Mouse (Mus musculus) liver, embryonic 14.5 days (tissue): ENCODE measurements around the gene Pex14. TPM values are rescaled to one million over a fixed set of nuclear protein-coding genes. Genes with fewer than 3 reads are reported as not detected.

Experiments used
- ATAC-seq: fragments of 200-750 bp; cut with Nextera tagmentation; 2 replicates; pipeline ENCODE4 v1.8.0; 2017; ENCODE audit warnings: moderate number of reproducible peaks, mild to moderate bottlenecking, moderate library complexity; ENCODE audit not compliant: insufficient read depth
- DNase-seq, 3 experiments: peaks; one replicate each; pipeline ENCODE4 v3.0.0-alpha.2; 2012 to 2013; ENCODE audit warnings: low read depth in 3 of 3, low spot score in 3 of 3
- H3K27ac ChIP-seq: fragments of 300-500 bp; sonication (generic); 2 replicates; pipeline ENCODE4 v1.5.1; 2014; ENCODE audit warnings: moderate library complexity, mild to moderate bottlenecking, control low read depth, inconsistent platforms
- H3K27me3 ChIP-seq: fragments of 300-500 bp; sonication (generic); 2 replicates; pipeline ENCODE4 v1.6.1; 2014; ENCODE audit warnings: mild to moderate bottlenecking, low read length, moderate library complexity; ENCODE audit not compliant: control insufficient read depth, insufficient read depth
- H3K36me3 ChIP-seq: fragments of 300-500 bp; sonication (generic); replicated peaks from 2 replicates; pipeline ENCODE4 v1.6.1; 2014; ENCODE audit warnings: low read depth; ENCODE audit not compliant: control insufficient read depth, insufficient read depth
- H3K4me1 ChIP-seq, 2 experiments: fragments of 200-500 bp in 1 of 2; fragments of 300-500 bp in 1 of 2; sonication (generic) in 1 of 2; replicated peaks; 2 replicates each; pipeline ENCODE4 v1.6.1; 2012 to 2014; ENCODE audit warnings: antibody characterized with exemption in 1 of 2, inconsistent platforms in 1 of 2, low read length in 1 of 2; ENCODE audit not compliant: control insufficient read depth in 2 of 2, insufficient read depth in 2 of 2
- H3K4me2 ChIP-seq: fragments of 300-500 bp; sonication (generic); 2 replicates; pipeline ENCODE4 v1.6.1; 2014; ENCODE audit warnings: low read depth, mild to moderate bottlenecking, control low read depth, moderate library complexity
- H3K4me3 ChIP-seq, 2 experiments: fragments of 200-500 bp in 1 of 2; fragments of 300-500 bp in 1 of 2; sonication (generic) in 1 of 2; 2 replicates each; pipeline ENCODE4 v1.5.1; 2012 to 2014; ENCODE audit warnings: low read depth in 2 of 2, low read length in 2 of 2, mild to moderate bottlenecking in 2 of 2, control low read depth in 1 of 2, inconsistent platforms in 1 of 2, moderate library complexity in 1 of 2; ENCODE audit not compliant: insufficient read depth in 1 of 2
- H3K9ac ChIP-seq: fragments of 300-500 bp; sonication (generic); replicated peaks from 2 replicates; pipeline ENCODE4 v1.6.1; 2014; ENCODE audit warnings: mild to moderate bottlenecking, control low read depth, moderate library complexity
- H3K9me3 ChIP-seq: fragments of 300-500 bp; sonication (generic); 2 replicates; pipeline ENCODE4 v1.6.1; 2016; ENCODE audit warnings: low read length, mixed read lengths; ENCODE audit not compliant: control insufficient read depth
- CTCF ChIP-seq: IDR thresholded peaks from 2 replicates; pipeline ENCODE4 v1.5.1; 2016; ENCODE audit warnings: antibody characterized with exemption, low read depth, control low read depth
- EP300 ChIP-seq: IDR thresholded peaks from 2 replicates; pipeline ENCODE4 v1.6.1; 2016; ENCODE audit warnings: antibody characterized with exemption, low read depth
- WGBS: fragments of 180-500 bp; shearing (Covaris S2); extraction: QIAGEN DNeasy Blood & Tissue Kit; methylation state at CpG from one replicate; pipeline ENCODE4 v1.1.7; 2014; ENCODE audit not compliant: insufficient replicate concordance; 5-methylcytosine and 5-hydroxymethylcytosine counted together
- polyA plus RNA-seq, 2 experiments: library from polyadenylated mRNA; depleted of rRNA in 1 of 2; stranded (reverse) in 1 of 2; unstranded in 1 of 2; fragments of >200 nt; fragmentation: Nextera tagmentation in 1 of 2; extraction: Ambion mirVana in 1 of 2; gene quantifications; 2 replicates each; pipeline versions ENCODE4 v1.2.1 to v1.2.3; 2012 to 2014

Pex14 gene
- polyA plus RNA-seq, 2 experiments: 11.4 to 14.9 TPM

DNA sequence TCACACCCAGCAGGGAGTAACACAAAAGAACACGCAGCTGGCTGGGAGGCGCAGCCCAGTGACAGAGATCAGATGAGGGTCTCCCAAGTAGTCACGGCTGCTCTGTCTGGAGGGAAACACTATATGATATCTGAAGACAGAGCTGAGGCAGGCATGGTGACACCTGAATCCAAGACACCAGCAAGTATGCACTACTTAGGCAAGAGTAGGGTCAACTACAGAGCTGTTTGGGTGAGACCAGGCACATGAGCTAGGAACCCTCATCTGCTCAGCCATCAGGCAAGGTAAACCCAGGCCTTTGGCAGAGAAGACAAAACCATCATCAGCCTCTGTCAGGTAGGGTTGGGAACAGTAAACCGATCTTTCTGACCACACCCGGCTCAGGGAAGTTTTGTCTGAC lies 33.7 kb upstream of the Pex14 start:
- Histone ChIP-seq H3K9ac (no peak overlapping the region), H3K4me1 (peaks cover 3 to 4% of the 10 kb centered on the region in 2 experiments; a peak in 2 of 4 replicates), H3K27me3 (no peaks in the 10 kb centered on the region), H3K36me3 (no peaks in the 10 kb centered on the region; the same call in 1 of the 2 replicates), H3K4me3 (no peak overlapping the region), H3K27ac (no peak overlapping the region), H3K9me3 (no peaks in the 10 kb centered on the region), H3K4me2 (no peak overlapping the region)
- DNase-seq (no peak), ATAC-seq (no peak)
- TF ChIP-seq EP300: no peak
- no peak for TF ChIP-seq CTCF
- 70% methylated on average over 5 of the region's 5 CpGs for WGBS

DNA sequence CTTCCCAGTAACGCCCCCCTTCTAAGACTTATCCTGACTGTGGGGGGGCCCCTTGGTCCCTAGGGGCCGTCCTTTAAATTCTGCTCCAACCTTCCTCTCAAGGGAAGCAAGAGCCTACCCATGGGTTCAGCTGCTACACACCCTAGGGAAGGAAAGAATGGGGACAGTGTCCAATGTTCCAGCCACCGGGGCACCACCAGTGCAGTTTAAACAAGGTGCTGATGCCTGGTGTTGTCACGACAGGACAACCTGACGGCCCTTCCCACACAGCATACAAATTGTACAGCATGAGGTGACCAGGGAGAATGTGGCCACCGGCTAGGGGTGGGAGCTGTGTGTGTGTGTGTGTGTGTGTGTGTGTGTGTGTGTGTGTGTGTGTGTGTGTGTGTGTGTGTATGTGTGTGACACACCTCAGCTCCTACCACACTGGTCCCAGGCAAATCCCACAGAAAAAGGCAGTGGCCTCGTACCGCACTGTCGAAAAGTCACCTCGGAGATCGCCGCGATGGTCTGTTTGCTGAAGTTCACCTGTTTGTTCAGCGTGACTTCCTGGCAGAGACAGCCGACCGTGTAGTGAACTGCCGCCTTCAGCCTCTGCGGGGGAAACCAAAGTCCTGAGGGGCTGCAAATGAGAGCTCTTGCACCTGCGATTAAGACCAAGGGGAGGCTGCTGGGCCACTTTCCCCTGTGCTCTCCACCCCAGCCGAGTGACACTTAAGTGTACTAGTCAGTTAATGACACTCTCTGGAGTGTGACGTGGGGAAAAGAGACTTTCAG lies 32.3 kb upstream of the Pex14 start:
- no peak for TF ChIP-seq CTCF
- no peak for TF ChIP-seq EP300
- WGBS: 81% methylated on average over 21 of the region's 21 CpGs
- Histone ChIP-seq H3K4me1 (peaks cover 3 to 4% of the 10 kb centered on the region in 2 experiments; a peak in 2 of 4 replicates), H3K9ac (no peak overlapping the region), H3K36me3 (no peaks in the 10 kb centered on the region; the same call in 1 of the 2 replicates), H3K4me3 (no peak overlapping the region), H3K27me3 (no peaks in the 10 kb centered on the region), H3K9me3 (no peaks in the 10 kb centered on the region), H3K27ac (no peak overlapping the region), H3K4me2 (no peak overlapping the region)
- ATAC-seq (no peak), DNase-seq (no peak)

DNA sequence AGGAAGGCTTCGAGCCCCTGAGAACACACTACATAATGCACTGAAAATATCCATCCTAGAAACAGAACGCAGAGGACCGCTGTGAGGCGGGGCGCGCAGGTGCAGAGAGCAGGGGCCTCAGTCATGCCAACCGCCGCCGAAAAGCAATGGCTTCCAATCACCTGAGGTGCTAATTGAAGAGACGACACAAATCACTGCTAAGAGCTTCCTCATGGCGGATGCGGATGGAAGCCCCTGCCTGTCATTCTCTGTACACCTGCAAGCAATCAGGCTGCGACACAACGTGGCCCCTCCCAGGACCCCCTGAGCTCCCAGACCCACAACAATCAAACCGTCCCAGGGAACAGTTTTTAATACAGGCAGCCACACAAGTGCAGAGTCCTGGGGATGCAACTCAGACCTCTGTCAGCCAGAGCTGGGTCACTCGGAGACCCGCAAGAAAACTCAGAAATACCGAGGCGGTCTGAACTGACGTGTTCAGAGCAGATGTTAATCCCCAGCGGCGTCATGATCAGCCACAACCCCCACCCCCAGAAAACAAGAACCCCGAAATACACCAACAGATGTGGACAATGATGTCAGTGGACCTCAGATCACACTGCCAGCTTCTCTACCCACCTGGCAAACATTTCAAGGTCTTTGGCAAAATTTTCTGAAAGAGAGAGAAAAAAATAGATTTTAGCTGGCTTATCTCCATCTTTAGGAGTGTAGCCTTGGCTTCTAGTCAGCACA lies 31.5 kb upstream of the Pex14 start:
- no peak overlapping the region for H3K27ac ChIP-seq
- no peak for ATAC-seq
- H3K36me3 ChIP-seq: no peaks in the 10 kb centered on the region; the same call in 1 of the 2 replicates
- no peaks in the 10 kb centered on the region; a peak in 1 of 4 replicates for H3K4me1 ChIP-seq
- H3K9ac ChIP-seq: no peak overlapping the region
- no peaks in the 10 kb centered on the region for H3K9me3 ChIP-seq
- TF ChIP-seq EP300 (no peak), CTCF (no peak)
- H3K27me3 ChIP-seq: no peaks in the 10 kb centered on the region
- DNase-seq: no peak
- 85% methylated on average over 23 of the region's 23 CpGs for WGBS
- no peak overlapping the region for H3K4me2 ChIP-seq
- no peak overlapping the region for H3K4me3 ChIP-seq

DNA sequence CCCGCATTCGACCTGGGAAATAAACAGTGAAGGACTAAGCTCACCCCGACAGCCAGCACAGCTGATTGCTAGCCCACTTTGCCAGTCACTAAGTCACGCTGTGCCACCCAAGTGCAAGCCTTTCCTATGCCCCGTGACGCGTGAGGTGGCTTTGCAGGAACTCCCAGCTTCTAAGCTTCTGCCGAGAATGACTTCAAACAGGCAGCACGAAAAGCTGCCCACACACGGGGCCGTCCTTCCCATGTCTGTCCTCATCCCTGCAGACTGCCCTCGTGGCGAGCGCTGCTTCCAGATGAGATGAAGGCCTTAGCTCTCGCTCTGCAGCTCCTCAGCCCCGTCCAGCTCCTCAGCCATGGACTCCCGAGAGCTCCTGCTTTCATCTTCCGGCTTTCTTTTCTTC lies 28.8 kb upstream of the Pex14 start:
- Histone ChIP-seq H3K27ac (no peak overlapping the region), H3K9me3 (no peaks in the 10 kb centered on the region), H3K4me1 (no peaks in the 10 kb centered on the region; a peak in 1 of 4 replicates), H3K27me3 (no peaks in the 10 kb centered on the region), H3K36me3 (no peaks in the 10 kb centered on the region; the same call in 1 of the 2 replicates), H3K4me3 (no peak overlapping the region), H3K4me2 (no peak overlapping the region), H3K9ac (no peak overlapping the region)
- WGBS: 73% methylated on average over 18 of the region's 18 CpGs
- no peak for ATAC-seq
- no peak for DNase-seq
- TF ChIP-seq EP300: no peak

DNA sequence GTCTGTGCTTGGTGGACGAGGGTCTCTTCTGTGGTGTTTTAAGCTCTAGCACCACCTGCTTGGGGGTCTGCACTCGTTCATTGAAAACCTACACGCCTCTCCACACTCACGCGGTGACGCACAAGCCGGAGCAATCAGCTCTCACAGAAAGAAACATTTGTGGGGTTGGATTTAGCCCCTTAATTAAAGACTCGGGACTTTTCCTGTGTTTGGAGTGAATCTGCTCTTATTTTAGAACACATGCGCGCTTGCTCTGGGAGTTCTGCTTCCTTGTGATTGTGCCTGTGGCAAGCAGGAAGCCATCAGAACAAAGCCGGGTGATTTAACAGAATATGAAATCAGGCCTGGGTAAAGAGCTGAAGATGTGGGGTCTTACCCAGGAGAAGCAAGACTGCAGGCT lies 27.0 kb upstream of the Pex14 start, which contains the start of gene Cort:
Cort (minus strand) TSS at position 101 of the 400 bp plus-strand sequence.
- TF ChIP-seq CTCF (no peak), EP300 (no peak)
- no peak within 1 kb of the TSS for H3K4me2 ChIP-seq
- no peak within 1 kb of the TSS for H3K9ac ChIP-seq
- DNase-seq (no peak), ATAC-seq (no peak)
- H3K36me3 ChIP-seq: no peaks in the 10 kb centered on the region; the same call in 1 of the 2 replicates
- H3K27me3 ChIP-seq: no peaks in the 10 kb centered on the region
- H3K27ac ChIP-seq: no peak within 1 kb of the TSS
- H3K9me3 ChIP-seq: no peaks in the 10 kb centered on the region
- 76% methylated on average over 11 of the region's 11 CpGs for WGBS
- no peak within 1 kb of the TSS for H3K4me3 ChIP-seq
- H3K4me1 ChIP-seq: no peaks in the 10 kb centered on the region; a peak in 1 of 4 replicates
